Mouse (Mus musculus) erythroblast, embryonic 14.5 days (primary cell): ENCODE results near the gene Elfn1. TPM values are rescaled to one million over a fixed set of nuclear protein-coding genes. Genes with fewer than 3 reads are reported as not detected.

Source experiments
- H3K27me3 ChIP-seq: 2 replicates; pipeline ENCODE4 v1.6.1; 2012; ENCODE audit warnings: inconsistent platforms; ENCODE audit not compliant: control insufficient read depth
- H3K36me3 ChIP-seq: 2 replicates; pipeline ENCODE4 v1.6.1; 2012; ENCODE audit warnings: mild to moderate bottlenecking, inconsistent platforms; ENCODE audit not compliant: control insufficient read depth
- H3K4me1 ChIP-seq: 2 replicates; pipeline ENCODE4 v1.6.1; 2012; ENCODE audit warnings: inconsistent platforms; ENCODE audit not compliant: control insufficient read depth
- H3K4me3 ChIP-seq: replicated peaks from 2 replicates; pipeline ENCODE3; 2012; ENCODE audit warnings: moderate library complexity, mild to moderate bottlenecking, inconsistent platforms
- H3K9me3 ChIP-seq: 2 replicates; pipeline ENCODE4 v1.6.1; 2012; ENCODE audit warnings: low read length, inconsistent platforms, mixed read lengths; ENCODE audit not compliant: control insufficient read depth
- GATA1 ChIP-seq: IDR thresholded peaks from 2 replicates; pipeline ENCODE4 v1.6.1; 2012; ENCODE audit warnings: low read length, inconsistent platforms, mixed read lengths
- TAL1 ChIP-seq: IDR thresholded peaks from 3 replicates; pipeline ENCODE4 v1.6.1; 2012; ENCODE audit warnings: low read length, inconsistent platforms, mixed read lengths
- polyA plus RNA-seq: library from polyadenylated mRNA; stranded (reverse); fragments of >175 nt; gene quantifications from 2 replicates; pipeline ENCODE4 v1.2.3, GENCODE M21; 2012

The Elfn1 gene
- polyA plus RNA-seq, 1 experiment, result not detected

DNA sequence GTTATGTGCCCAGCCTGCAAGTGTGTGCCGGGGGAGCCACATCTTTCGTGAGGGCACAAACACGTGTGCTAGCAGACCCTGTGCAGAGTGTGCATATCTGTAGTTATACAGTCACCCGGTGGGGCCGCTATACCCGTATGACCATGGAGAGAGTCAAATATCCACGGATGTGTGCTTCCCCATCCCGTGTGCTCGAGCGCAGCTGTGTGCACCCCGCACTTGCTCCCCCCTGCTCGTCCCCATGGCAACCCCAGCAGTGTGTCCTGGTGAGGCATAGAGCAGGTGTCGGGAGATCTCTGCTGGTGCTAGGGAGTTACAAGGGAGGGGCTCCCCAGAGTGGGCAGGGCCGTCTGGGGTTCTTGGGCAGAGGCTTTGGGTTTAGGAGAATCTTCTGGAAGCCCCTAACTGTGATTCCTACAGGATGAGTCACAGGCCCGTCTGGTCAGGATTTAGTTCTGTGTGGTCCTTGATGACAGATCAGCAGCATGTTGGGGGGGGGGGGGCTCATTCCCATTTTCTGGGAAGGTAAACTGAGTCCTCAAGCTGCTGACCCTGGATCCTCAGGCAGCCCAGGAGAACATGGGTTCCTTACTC is 24.3 kb downstream of the Elfn1 start:
- H3K4me3 ChIP-seq, result no peak overlapping the region
- H3K36me3 ChIP-seq, result no peaks in the 10 kb centered on the region
- H3K27me3 ChIP-seq, result peaks cover 22% of the 10 kb centered on the region
- TF ChIP-seq TAL1, result no peak
- TF ChIP-seq GATA1, result no peak
- H3K4me1 ChIP-seq, result no peaks in the 10 kb centered on the region
- H3K9me3 ChIP-seq, result no peaks in the 10 kb centered on the region

GRCm38 (mm10) chr5:139932595-139933271 is 25.0 kb downstream of the Elfn1 start:
- Histone ChIP-seq H3K27me3 (peaks cover 22% of the 10 kb centered on the region), H3K36me3 (no peaks in the 10 kb centered on the region), H3K9me3 (no peaks in the 10 kb centered on the region), H3K4me3 (no peak overlapping the region), H3K4me1 (no peaks in the 10 kb centered on the region)
- TF ChIP-seq TAL1 (no peak), GATA1 (no peak)

DNA sequence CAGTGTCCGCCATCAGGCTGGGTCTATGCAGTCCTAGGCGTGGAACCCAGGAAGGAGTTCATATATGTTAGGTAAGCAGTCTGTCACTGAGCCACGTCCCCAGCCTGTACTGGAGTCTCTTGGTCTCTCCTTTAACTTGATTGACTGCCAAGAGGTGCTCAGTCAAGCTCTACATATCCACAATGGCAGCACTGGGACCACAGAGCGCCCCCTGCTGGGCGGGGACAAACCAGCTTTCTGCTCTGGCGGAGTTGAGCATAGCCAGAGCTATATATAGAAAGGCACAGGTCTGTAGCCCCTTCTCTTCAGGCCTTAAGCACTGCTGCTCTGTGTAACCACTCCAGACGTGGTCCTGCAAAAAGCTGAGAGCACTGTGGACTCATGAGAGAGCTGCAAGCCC is 25.7 kb downstream of the Elfn1 start:
- Histone ChIP-seq H3K4me1 (no peaks in the 10 kb centered on the region), H3K36me3 (no peaks in the 10 kb centered on the region), H3K27me3 (peaks cover 22% of the 10 kb centered on the region), H3K4me3 (no peak overlapping the region), H3K9me3 (no peaks in the 10 kb centered on the region)
- TF ChIP-seq TAL1 (no peak), GATA1 (no peak)

- Histone ChIP-seq H3K27me3 (peaks cover 15% of the 10 kb centered on the region), H3K36me3 (no peaks in the 10 kb centered on the region), H3K4me3 (no peak overlapping the region), H3K9me3 (peaks cover 3% of the 10 kb centered on the region), H3K4me1 (no peaks in the 10 kb centered on the region)
- TF ChIP-seq GATA1, result no peak
- no peak for TF ChIP-seq TAL1
Observed at GRCm38 (mm10) chr5:139936431-139936830, 28.7 kb downstream of the Elfn1 start.

GRCm38 (mm10) chr5:139944697-139945096 is 37.0 kb downstream of the Elfn1 start:
- Histone ChIP-seq H3K9me3 (peaks cover 3% of the 10 kb centered on the region), H3K4me1 (no peaks in the 10 kb centered on the region), H3K36me3 (no peaks in the 10 kb centered on the region), H3K4me3 (no peak overlapping the region), H3K27me3 (no peaks in the 10 kb centered on the region)
- no peak for TF ChIP-seq TAL1
- no peak for TF ChIP-seq GATA1

- no peaks in the 10 kb centered on the region for H3K27me3 ChIP-seq
- peaks cover under 1% of the 10 kb centered on the region for H3K9me3 ChIP-seq
- no peaks in the 10 kb centered on the region for H3K4me1 ChIP-seq
- H3K36me3 ChIP-seq, result no peaks in the 10 kb centered on the region
- H3K4me3 ChIP-seq, result no peak overlapping the region
- no peak for TF ChIP-seq GATA1
Observed at GRCm38 (mm10) chr5:139945715-139946364, 38.1 kb downstream of the Elfn1 start.

DNA sequence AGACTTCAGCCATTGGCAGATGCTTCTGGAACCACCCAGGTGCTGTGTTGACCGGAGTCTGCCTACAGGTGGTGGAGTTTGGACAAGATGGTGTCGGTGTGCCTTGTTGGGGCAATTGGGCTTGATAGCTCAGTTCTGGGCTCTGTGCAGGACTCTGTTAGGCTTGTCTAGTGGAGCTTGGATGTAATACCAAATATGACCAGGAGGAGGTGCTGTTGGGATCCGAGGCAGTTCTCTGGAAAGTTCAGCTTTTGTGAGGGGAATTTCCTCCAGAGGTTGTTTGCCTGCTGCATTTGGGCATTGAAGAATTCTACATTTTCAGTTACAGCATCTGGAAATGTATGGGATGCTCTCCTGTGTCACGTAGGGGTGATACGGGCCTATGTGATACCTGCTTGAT is 39.7 kb downstream of the Elfn1 start:
- TF ChIP-seq GATA1, result no peak
- TF ChIP-seq TAL1, result no peak
- H3K4me1 ChIP-seq, result no peaks in the 10 kb centered on the region
- no peak overlapping the region for H3K4me3 ChIP-seq
- no peaks in the 10 kb centered on the region for H3K36me3 ChIP-seq
- H3K27me3 ChIP-seq, result no peaks in the 10 kb centered on the region
- no peaks in the 10 kb centered on the region for H3K9me3 ChIP-seq

GRCm38 (mm10) chr5:139948552-139948951 is 40.8 kb downstream of the Elfn1 start:
- H3K4me1 ChIP-seq, result no peaks in the 10 kb centered on the region
- no peaks in the 10 kb centered on the region for H3K36me3 ChIP-seq
- H3K27me3 ChIP-seq, result no peaks in the 10 kb centered on the region
- TF ChIP-seq TAL1 (no peak), GATA1 (no peak)
- H3K4me3 ChIP-seq, result no peak overlapping the region
- H3K9me3 ChIP-seq, result no peaks in the 10 kb centered on the region

DNA sequence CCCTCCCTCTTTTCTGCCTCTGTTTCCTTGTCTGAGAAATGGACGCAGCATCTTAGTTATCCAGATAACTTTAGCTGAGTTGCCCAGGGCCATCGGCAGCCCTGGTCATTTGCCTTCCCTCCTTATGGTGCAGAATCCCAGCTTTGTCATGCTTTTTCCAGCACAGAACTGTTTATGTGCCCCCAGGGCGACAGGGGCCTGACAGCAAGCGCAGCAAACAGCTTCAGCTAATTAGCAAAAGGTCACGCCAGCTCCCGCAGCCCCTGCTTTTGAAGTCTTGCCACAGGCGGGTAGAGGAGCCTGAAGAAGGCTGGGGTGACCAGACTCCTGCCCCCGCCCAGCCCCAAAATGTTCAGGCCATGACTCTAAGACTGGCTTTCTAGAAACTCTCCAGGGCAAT is 41.6 kb downstream of the Elfn1 start:
- TF ChIP-seq TAL1 (no peak), GATA1 (no peak)
- no peaks in the 10 kb centered on the region for H3K27me3 ChIP-seq
- no peaks in the 10 kb centered on the region for H3K4me1 ChIP-seq
- no peak overlapping the region for H3K4me3 ChIP-seq
- H3K9me3 ChIP-seq, result no peaks in the 10 kb centered on the region
- H3K36me3 ChIP-seq, result no peaks in the 10 kb centered on the region
